Mouse (Mus musculus) midbrain, embryonic 12.5 days (tissue): ENCODE data around the gene Dcaf11. TPM values are rescaled to one million over a fixed set of nuclear protein-coding genes. Genes with fewer than 3 reads are reported as not detected.

Experiments used
- ATAC-seq: fragments of 200-750 bp; cut with Nextera tagmentation; 2 replicates; pipeline ENCODE4 v1.8.0; 2017; ENCODE audit warnings: low read depth, moderate TSS enrichment, moderate library complexity; ENCODE audit not compliant: low FRiP score
- H3K27ac ChIP-seq: fragments of 300-500 bp; sonication (generic); replicated peaks from 2 replicates; pipeline ENCODE4 v1.5.1; 2016; ENCODE audit warnings: mild to moderate bottlenecking
- H3K27me3 ChIP-seq: fragments of 300-500 bp; sonication (generic); 2 replicates; pipeline ENCODE4 v1.6.1; 2016; ENCODE audit warnings: mild to moderate bottlenecking
- H3K36me3 ChIP-seq: fragments of 300-500 bp; sonication (generic); 2 replicates; pipeline ENCODE4 v1.6.1; 2016
- H3K4me1 ChIP-seq: fragments of 300-500 bp; sonication (generic); 2 replicates; pipeline ENCODE4 v1.6.1; 2016
- H3K4me2 ChIP-seq: fragments of 300-500 bp; sonication (generic); replicated peaks from 2 replicates; pipeline ENCODE4 v1.6.1; 2016; ENCODE audit warnings: mild to moderate bottlenecking, moderate library complexity
- H3K4me3 ChIP-seq: fragments of 300-500 bp; sonication (generic); 2 replicates; pipeline ENCODE4 v1.5.1; 2016; ENCODE audit warnings: mild to moderate bottlenecking
- H3K9ac ChIP-seq: fragments of 300-500 bp; sonication (generic); replicated peaks from 2 replicates; pipeline ENCODE4 v1.6.1; 2016; ENCODE audit warnings: mild to moderate bottlenecking, moderate library complexity
- H3K9me3 ChIP-seq: fragments of 300-500 bp; sonication (generic); 2 replicates; pipeline ENCODE4 v1.6.1; 2016; ENCODE audit warnings: mild to moderate bottlenecking
- WGBS: fragments of 180-500 bp; shearing (Covaris S2); methylation state at CpG from one replicate; pipeline ENCODE4 v1.1.7; 2016; 5-methylcytosine and 5-hydroxymethylcytosine counted together
- polyA plus RNA-seq: library from polyadenylated mRNA; unstranded; fragments of >200 nt; fragmentation: Nextera tagmentation; extraction: Ambion mirVana; gene quantifications from 2 replicates; pipeline ENCODE4 v1.2.1, GENCODE M21; 2016

The Dcaf11 gene
- polyA plus RNA-seq = 113 and 117 TPM in 2 replicates

DNA sequence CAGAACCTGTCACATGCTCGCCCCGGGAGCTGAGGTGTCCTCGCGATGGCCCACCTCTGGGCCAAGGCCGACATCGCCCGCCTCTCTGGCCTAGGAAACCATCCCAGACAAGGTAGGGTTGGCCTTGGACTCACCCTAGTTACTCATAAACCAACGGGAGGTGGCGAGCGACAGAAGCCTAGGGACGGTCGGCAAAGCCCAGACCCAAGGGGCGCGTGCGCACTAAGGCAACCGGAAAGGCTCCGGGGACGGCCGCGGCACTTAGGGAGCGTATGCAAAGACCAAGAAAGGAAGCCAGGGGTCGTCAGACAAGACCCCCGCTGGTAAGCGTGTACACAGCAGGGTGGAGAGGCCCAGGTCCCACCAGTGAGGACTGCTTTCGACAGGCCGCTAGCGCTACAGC lies at the start of gene Dcaf11:
TSS of gene Dcaf11 (plus strand) at position 208 of the 403 bp plus-strand sequence.
- WGBS = under 1% methylated on average over 27 of the region's 27 CpGs
- peaks cover 18% of the 10 kb centered on the region for H3K4me1 ChIP-seq
- no peaks in the 10 kb centered on the region for H3K9me3 ChIP-seq
- H3K27ac ChIP-seq = peak within 1 kb of the TSS; percentile 98
- no peaks in the 10 kb centered on the region for H3K27me3 ChIP-seq
- peak; percentile 79 for ATAC-seq
- peaks cover 16% of the 10 kb centered on the region for H3K36me3 ChIP-seq
- H3K4me3 ChIP-seq = peak within 1 kb of the TSS; percentile 65
- peak within 1 kb of the TSS; percentile 74 for H3K9ac ChIP-seq
- peak within 1 kb of the TSS; percentile 86 for H3K4me2 ChIP-seq

DNA sequence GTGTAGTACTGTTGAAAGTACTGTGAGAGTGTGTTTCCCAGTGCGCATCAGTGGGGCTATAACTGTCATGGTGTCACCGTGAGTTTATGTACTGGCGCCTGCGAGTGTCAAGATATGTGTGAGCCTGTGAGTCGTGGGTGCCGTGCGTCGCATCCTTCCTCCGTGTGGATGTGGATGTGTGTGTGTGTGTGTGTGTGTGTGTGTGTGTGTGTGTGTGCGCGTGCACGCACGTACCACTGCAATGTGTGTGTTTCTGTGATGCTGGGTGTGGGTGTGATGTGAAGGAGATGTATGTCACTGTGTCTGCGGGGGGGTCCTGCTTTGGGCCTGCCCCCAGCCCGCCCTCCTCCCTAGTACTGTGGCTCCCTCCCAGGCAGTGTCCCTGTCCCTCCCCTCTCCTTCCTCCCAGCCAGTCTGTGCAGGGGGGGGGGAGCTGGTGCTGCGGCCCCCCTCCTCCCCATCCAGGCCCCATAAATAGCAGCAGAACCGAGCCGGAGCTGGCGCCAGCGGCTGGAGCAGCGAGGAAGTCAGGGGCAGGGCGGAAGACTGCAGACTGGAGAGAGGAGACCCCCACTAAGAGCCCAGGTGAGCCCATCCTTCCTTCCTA lies 49.6 kb upstream of the Dcaf11 start, which contains the start of gene Cpne6:
TSS of gene Cpne6 (plus strand) at position 321 of the 607 bp plus-strand sequence.
- no peak within 1 kb of the TSS for H3K9ac ChIP-seq
- no peaks in the 10 kb centered on the region; the same call in 1 of the 2 replicates for H3K36me3 ChIP-seq
- peaks cover 4% of the 10 kb centered on the region; the same call in 1 of the 2 replicates for H3K4me1 ChIP-seq
- no peak within 1 kb of the TSS for H3K27ac ChIP-seq
- peaks cover 18% of the 10 kb centered on the region; the same call in 1 of the 2 replicates for H3K27me3 ChIP-seq
- ATAC-seq = no peak
- WGBS = 73% methylated on average over 17 of the region's 22 CpGs
- H3K4me3 ChIP-seq = no peak within 1 kb of the TSS
- H3K4me2 ChIP-seq = no peak within 1 kb of the TSS
- no peaks in the 10 kb centered on the region for H3K9me3 ChIP-seq

GRCm38 (mm10) chr14:55511037-55511436 lies 48.8 kb upstream of the Dcaf11 start:
- 57% methylated on average over 7 of the region's 7 CpGs for WGBS
- Histone ChIP-seq H3K9ac (no peak overlapping the region), H3K27ac (no peak overlapping the region), H3K4me3 (no peak overlapping the region), H3K4me2 (no peak overlapping the region), H3K27me3 (peaks cover 18% of the 10 kb centered on the region; the same call in 1 of the 2 replicates), H3K9me3 (no peaks in the 10 kb centered on the region), H3K36me3 (no peaks in the 10 kb centered on the region), H3K4me1 (peaks cover 4% of the 10 kb centered on the region; the same call in 1 of the 2 replicates)
- ATAC-seq = no peak

GRCm38 (mm10) chr14:55513927-55514326 lies 45.9 kb upstream of the Dcaf11 start:
- Histone ChIP-seq H3K27me3 (peaks cover 23% of the 10 kb centered on the region; the same call in 1 of the 2 replicates), H3K4me2 (no peak overlapping the region), H3K27ac (no peak overlapping the region), H3K4me3 (no peak overlapping the region), H3K9me3 (no peaks in the 10 kb centered on the region), H3K4me1 (peaks cover 10% of the 10 kb centered on the region; the same call in 1 of the 2 replicates), H3K9ac (no peak overlapping the region), H3K36me3 (no peaks in the 10 kb centered on the region)
- no peak for ATAC-seq
- 75% methylated on average over 10 of the region's 10 CpGs for whole genome bisulfite sequencing

- no peak for ATAC-seq
- H3K4me1 ChIP-seq = peaks cover 16% of the 10 kb centered on the region; the same call in 1 of the 2 replicates
- WGBS = 93% methylated on average over 4 of the region's 4 CpGs
Measured at GRCm38 (mm10) chr14:55515846-55516245, 44.0 kb upstream of the Dcaf11 start.

DNA sequence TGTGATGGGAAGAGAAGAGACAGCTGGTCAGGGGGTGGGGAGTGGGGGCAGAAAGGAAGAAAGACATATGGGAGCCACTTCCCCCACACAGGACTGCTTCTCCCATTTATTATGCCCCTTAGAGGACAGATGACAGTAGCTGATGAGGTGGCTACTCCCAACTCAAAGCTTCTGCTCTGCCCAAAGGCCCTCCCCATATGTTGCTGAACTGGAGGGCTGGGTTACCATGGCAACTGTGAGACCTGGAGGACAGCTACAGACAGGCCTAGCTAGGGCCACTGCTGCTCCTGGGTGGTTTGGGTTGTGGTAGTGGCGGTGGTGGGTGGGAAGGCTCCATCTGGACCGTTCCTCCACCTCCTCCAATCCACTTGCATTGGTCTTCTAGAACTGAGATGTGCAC lies 40.9 kb upstream of the Dcaf11 start:
- H3K4me3 ChIP-seq = no peak overlapping the region
- ATAC-seq = peak; percentile 69
- no peaks in the 10 kb centered on the region for H3K36me3 ChIP-seq
- H3K9ac ChIP-seq = no peak overlapping the region
- no CpG with 5 or more reads among the region's 2 CpGs for WGBS
- no peak overlapping the region for H3K4me2 ChIP-seq
- H3K27ac ChIP-seq = peak overlapping the region; percentile 25; the same call in 1 of the 2 replicates
- H3K27me3 ChIP-seq = peaks cover 43% of the 10 kb centered on the region
- H3K4me1 ChIP-seq = peaks cover 19% of the 10 kb centered on the region
- no peaks in the 10 kb centered on the region for H3K9me3 ChIP-seq

More at GRCm38 (mm10) chr14:55515846-55516245, 44.0 kb upstream of the Dcaf11 start:
- peaks cover 32% of the 10 kb centered on the region; the same call in 1 of the 2 replicates for H3K27me3 ChIP-seq
- no peaks in the 10 kb centered on the region for H3K9me3 ChIP-seq
- no peak overlapping the region for H3K27ac ChIP-seq
- no peak overlapping the region for H3K4me2 ChIP-seq
- H3K36me3 ChIP-seq = no peaks in the 10 kb centered on the region
- no peak overlapping the region for H3K4me3 ChIP-seq
- no peak overlapping the region for H3K9ac ChIP-seq

DNA sequence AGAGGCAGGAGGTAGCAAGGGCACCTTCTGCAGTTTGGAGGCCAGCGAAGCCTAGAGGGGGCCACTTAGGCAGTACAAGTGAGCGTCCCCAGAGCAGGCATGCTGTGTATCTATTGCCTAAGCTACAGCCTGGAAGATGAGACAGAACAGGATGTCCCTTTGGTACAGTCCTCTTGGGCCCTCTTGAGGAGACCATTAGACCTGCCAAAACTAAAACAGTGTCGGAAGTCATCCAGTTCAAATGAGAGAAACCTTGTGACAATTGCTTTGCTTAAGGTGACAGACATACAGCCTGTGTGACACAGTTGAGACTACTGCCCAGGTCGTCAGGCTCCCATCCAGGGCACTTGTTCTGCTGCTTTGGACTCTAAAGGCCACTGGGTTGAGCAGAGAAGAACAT lies 40.2 kb upstream of the Dcaf11 start:
- peaks cover 43% of the 10 kb centered on the region for H3K27me3 ChIP-seq
- H3K4me2 ChIP-seq = no peak overlapping the region
- H3K9me3 ChIP-seq = no peaks in the 10 kb centered on the region
- no peaks in the 10 kb centered on the region for H3K36me3 ChIP-seq
- peaks cover 19% of the 10 kb centered on the region for H3K4me1 ChIP-seq
- 57% methylated on average over 4 of the region's 4 CpGs for WGBS
- 0 out of 2 replicates have a peak overlapping the region, but pooled peaks have one; percentile 25 for H3K27ac ChIP-seq
- H3K9ac ChIP-seq = no peak overlapping the region
- H3K4me3 ChIP-seq = no peak overlapping the region
- no peak for ATAC-seq

DNA sequence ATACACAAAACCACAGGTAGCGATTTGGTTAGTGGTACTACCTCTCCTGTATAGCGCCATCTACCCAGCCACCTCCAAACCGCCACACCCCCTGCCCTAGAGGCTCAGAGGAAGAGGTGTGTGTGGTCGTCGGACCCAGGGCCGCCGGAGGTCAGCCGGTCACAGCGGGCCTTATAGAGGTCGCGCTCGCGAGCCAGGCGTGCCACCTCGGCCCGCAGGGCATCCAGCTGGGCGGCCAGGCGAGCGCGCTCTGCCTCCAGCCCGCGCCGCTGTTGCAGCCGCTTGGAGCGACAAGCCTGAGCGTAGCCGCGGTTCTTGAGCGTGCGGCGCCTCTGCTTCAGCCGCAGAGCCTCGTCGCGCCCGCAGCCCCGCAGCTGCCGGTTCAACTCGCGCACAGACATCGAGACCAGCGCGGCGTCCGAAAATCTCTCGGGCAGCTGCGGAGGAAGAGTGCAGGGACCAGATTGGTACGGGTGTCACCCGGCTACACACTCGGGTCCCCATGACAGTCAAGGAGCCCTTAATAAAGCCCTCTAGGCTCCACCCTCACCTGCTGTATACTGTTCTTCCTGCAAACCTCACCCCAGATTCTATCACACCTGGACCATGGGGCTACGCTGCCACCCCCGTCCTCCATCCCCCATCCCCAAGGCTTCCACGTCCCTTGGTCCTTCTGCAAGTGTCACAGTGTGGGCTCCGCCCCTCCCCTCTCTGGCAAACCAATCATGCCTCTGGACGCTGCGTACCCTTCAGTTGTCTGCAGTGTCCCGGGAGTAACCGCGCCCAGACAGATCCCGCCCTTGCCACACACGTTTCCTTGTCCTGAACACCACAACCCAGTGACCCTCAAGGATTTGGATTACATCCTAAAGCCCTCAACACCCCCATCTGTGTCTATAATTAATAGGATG lies 39.1 kb upstream of the Dcaf11 start:
- H3K4me2 ChIP-seq = peak overlapping the region; percentile 79
- H3K9me3 ChIP-seq = no peaks in the 10 kb centered on the region
- no peaks in the 10 kb centered on the region for H3K36me3 ChIP-seq
- peaks cover 43% of the 10 kb centered on the region for H3K27me3 ChIP-seq
- H3K9ac ChIP-seq = peak overlapping the region; percentile 50
- peak overlapping the region; percentile 47 for H3K4me3 ChIP-seq
- ATAC-seq = peak; percentile 57
- under 1% methylated on average over 61 of the region's 61 CpGs for WGBS
- peaks cover 19% of the 10 kb centered on the region for H3K4me1 ChIP-seq
- no peak overlapping the region for H3K27ac ChIP-seq

- Histone ChIP-seq H3K27ac (no peak overlapping the region), H3K4me1 (peaks cover 8% of the 10 kb centered on the region), H3K9ac (no peak overlapping the region), H3K4me3 (no peak overlapping the region), H3K9me3 (no peaks in the 10 kb centered on the region), H3K4me2 (no peak overlapping the region), H3K36me3 (no peaks in the 10 kb centered on the region), H3K27me3 (peaks cover 39% of the 10 kb centered on the region)
- no peak for ATAC-seq
- 67% methylated on average over 4 of the region's 4 CpGs for WGBS
Measured at GRCm38 (mm10) chr14:55524062-55524461, 35.7 kb upstream of the Dcaf11 start.

DNA sequence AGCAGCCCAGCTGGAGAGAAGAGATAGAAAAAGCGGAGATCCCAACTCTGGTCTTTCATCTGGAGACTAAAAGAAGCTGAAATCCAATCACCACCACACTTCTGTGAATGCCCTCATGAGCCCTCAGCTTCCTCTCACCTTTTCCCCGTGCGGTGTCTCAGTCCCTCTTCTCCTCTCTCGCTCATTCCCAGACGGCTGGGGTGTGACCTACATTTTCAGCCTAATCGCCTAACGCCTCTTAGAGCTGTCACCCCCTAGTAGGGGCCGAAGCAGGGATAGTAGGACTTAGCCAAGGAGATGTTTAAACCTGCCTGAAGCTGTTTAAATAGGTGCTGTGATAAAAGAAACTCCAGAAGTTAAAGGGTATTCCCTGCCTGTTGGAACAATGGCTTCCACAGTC lies 35.0 kb upstream of the Dcaf11 start, which contains the start of gene Nrl:
TSS of gene Nrl (minus strand) at position 197 of the 400 bp plus-strand sequence.
- Histone ChIP-seq H3K27ac (no peak within 1 kb of the TSS), H3K9me3 (no peaks in the 10 kb centered on the region), H3K27me3 (peaks cover 42% of the 10 kb centered on the region), H3K4me1 (peaks cover 6% of the 10 kb centered on the region; the same call in 1 of the 2 replicates), H3K4me2 (no peak within 1 kb of the TSS), H3K36me3 (no peaks in the 10 kb centered on the region), H3K9ac (no peak within 1 kb of the TSS), H3K4me3 (no peak within 1 kb of the TSS)
- ATAC-seq = no peak
- WGBS = 47% methylated on average over 8 of the region's 8 CpGs

DNA sequence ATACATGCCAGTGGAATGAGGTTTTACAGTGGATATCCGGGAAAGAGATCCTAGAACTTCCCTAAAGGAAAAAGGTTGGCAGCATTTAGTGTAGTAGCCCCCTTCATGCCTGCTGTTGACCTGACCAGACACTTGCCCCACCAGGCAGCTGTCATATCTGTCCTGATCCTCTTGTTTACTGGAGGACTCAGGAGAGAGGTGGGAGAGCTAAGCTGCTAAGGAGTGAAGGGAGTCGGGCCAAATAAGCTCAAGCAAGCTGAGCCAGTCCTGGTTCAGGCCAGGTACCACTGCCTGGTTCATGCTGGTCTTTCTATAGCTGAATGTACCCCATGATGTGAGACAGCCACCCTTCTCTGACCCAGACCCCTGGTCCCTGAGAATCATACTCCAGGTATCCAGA lies 33.1 kb upstream of the Dcaf11 start:
- ATAC-seq = no peak
- Histone ChIP-seq H3K9ac (no peak overlapping the region), H3K4me3 (no peak overlapping the region), H3K27me3 (peaks cover 34% of the 10 kb centered on the region), H3K4me1 (no peaks in the 10 kb centered on the region), H3K9me3 (no peaks in the 10 kb centered on the region), H3K36me3 (no peaks in the 10 kb centered on the region), H3K4me2 (no peak overlapping the region), H3K27ac (no peak overlapping the region)
- 79% methylated on average over 2 of the region's 2 CpGs for WGBS

DNA sequence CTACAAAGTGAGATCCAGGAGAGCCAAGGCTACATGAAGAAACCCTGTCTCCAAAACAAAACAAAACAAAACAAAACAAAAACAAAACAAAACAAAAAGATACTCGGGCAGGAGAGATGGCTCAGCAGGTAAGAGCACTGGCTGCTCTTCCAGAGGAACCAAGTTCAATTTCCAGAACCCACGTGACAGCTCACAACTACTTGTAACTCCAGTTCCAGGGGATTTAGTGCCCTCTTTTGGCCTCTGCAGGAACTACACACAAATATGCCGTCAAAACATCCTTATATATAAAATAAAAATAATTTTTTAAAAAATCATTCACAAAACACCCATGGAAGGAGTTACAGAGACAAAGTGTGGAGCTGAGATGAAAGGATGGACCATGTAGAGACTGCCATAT lies 31.9 kb upstream of the Dcaf11 start:
- no peaks in the 10 kb centered on the region for H3K4me1 ChIP-seq
- no peak overlapping the region for H3K4me3 ChIP-seq
- WGBS = 18% methylated on average over 3 of the region's 3 CpGs
- no peak overlapping the region for H3K27ac ChIP-seq
- H3K27me3 ChIP-seq = peaks cover 21% of the 10 kb centered on the region
- H3K9me3 ChIP-seq = no peaks in the 10 kb centered on the region
- no peaks in the 10 kb centered on the region for H3K36me3 ChIP-seq
- ATAC-seq = no peak
- no peak overlapping the region for H3K4me2 ChIP-seq
- H3K9ac ChIP-seq = no peak overlapping the region
